Mouse (Mus musculus): ENCODE data around the gene Kcnd3.

Kcnd3 gene

GRCm38 (mm10) chr3:105591766-105592165, 139.6 kb downstream of the Kcnd3 start:
- no peak for DNase-seq

DNA sequence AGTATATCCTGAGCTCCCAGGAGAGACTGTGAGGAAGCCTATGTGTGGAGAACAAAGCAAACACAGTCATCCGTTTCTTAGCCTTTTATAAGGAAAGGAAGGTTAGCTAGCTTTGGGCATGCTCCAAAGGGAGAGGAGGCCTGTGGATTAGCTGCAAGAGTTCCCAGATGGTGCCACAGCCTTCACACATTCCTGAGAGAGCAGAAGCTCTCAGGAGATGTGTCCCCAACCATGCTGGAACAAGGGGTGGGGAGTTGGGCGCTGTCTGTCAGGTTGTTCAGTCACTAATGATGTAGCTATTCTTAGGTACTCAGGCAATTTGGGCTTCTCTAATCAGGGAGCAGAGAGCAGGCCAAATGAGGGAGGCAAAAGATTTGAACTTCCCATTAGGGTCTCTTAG, 140.1 kb downstream of the Kcnd3 start:
- no peak for DNase-seq

DNA sequence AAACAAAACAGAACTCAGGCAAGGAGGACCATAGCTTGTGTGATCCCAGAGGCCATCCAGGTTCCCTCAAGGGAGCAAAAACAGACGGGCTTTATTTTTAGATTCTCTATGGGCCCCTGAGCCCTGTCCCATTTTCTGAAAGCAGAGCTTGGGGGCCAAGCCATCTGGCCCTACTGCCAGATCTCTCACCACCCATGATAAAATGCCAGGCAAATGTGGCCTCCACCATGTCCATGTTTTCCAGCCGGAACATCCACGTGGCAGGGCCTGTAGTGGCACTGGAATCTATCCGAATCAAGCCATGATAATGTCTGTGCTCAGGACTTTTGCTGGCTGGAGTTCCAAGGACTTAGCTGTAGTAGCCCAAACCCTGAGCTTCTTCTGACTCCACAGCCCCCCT, 148.4 kb downstream of the Kcnd3 start:
- DNase-seq = no peak

DNA sequence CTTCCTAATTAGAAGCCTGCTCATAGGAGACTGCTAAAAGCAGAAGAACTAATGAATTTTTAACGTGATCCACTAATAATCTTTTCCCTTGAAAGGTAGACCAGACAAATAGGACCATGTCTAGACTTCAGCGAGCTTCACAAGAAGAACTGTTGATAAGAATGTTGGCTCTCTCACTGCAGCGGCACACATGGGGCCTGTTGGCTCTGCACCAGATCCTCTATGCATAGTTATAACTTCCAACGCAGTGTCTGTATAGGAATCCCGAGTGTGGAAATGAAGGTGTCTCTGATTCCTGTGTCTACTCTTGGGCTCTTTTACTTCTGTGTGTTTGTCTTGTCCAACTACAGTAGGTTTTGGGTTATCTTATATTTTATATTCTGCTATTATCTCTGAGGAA, 150.8 kb downstream of the Kcnd3 start:
- no peak for DNase-seq

DNA sequence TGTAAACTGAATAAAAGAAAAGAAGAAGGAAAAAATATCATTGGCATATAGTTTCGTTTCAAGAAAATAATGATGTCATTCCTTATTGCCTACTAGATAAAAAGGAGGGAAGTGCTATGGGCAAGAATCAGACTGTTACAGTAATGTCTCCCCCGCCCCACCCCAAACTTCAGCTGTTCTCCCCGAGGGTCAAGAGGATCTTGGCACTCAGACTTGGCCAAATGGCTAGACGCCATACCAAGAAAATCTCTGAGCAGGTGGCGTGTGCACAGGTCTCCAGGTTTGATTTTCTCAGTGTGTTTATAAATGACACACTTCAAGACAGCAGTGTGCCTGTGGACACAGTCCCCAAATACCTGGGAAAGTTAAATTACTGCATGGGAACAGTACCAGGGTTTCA, 153.6 kb downstream of the Kcnd3 start:
- no peak for DNase-seq

DNA sequence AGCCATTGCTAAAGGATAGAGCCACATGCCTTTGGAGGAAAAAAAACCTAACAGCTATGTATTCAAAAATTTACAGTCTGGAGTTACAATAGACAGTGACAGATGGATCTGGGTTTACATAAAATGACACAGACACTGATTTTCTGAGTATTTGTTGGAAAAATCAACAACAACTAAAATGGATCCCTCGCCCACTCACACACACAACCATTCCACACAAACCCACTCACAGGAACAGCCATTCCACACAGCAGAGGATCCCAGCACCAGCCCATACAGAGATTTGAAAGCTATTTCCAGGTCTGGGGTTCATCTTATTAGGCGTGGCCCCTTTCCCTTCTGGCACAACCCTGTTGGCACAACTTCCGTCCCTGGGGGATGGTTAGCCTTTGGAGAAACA, 156.7 kb downstream of the Kcnd3 start:
- DNase-seq = no peak

DNA sequence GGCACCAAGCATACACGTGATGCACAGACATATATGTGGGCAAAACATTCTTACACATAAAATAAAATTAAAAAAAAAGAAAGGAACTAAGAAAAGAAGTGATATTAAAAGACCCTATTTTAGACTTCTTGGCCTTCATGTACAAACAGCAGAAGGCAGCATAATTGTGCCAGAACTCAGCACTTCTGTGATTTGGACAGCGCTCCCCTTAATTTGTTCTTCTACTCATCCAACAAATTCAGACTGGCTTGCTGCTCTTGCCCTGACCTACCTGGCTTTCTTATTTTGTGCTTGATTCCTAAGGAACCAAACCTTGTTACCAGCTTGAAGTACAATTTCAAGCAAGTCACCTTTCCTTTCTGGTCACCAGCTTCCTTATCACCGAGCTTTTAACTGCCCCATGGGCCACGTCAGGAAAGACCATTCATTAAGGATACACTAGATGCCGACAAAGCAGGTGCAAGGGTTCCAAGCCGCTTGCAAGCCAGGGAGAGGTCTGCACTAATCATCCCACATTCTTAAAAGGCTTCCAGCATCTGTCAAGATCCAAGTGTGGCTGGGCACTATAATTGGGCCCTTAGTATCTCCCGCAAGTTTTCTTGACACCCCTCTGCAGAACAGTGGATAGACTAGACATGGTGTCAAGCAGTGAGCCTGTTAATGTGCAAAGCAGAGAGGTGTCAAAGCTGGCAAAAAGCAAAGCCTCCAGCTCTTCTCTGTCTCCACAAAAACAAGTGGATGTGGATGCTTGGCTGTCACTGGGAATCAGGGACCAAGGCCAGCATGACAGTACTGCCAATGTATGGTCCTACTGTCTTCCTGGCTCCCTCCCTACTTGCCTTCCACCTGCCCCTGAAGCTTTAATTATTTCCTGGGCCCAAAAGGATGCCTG, 159.6 kb downstream of the Kcnd3 start:
- no peak for DNase-seq

DNA sequence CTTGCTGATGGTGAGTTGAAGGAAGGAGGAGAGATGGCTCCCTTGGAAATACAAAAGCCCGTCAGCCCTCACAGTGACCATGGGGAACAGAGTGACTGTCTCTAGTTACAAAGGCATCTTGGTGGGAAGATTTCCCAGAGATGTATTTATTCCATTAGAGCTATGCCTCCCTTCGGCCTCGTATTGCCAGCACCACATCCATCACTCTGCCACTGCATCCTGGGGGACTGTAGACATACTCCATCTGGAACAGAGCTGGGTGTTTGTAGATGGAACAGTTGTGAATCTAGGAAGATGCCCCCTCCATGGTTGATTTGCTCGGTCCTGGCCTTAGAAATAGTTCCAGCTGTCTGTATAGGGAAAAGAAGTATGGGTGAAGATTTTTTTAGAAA, 160.3 kb downstream of the Kcnd3 start:
- DNase-seq = no peak

GRCm38 (mm10) chr3:105616861-105617743, 165.0 kb downstream of the Kcnd3 start:
- no peak for DNase-seq

GRCm38 (mm10) chr3:105621154-105621553, 169.0 kb downstream of the Kcnd3 start:
- DNase-seq = no peak

DNA sequence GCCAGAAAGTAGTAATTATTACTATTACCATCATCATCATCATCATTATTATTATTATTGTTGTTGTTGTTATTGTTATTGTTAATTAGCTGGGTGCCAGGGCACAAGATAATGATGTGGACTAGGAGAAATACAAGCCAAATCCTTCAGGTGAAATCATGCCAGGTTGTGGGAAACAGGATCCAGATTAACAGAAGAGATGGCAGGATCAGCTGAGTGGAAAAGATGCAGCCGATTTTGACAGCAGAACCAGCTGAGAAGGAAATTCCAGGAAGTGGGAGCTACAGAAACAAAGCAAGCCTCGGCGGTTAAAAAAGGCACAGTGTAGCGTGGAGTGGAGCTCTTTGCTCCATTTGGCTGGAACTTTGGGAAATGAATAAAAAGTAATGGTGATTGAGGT, 171.0 kb downstream of the Kcnd3 start:
- no peak for DNase-seq

GRCm38 (mm10) chr3:105625961-105626360, 173.8 kb downstream of the Kcnd3 start:
- no peak for DNase-seq

DNA sequence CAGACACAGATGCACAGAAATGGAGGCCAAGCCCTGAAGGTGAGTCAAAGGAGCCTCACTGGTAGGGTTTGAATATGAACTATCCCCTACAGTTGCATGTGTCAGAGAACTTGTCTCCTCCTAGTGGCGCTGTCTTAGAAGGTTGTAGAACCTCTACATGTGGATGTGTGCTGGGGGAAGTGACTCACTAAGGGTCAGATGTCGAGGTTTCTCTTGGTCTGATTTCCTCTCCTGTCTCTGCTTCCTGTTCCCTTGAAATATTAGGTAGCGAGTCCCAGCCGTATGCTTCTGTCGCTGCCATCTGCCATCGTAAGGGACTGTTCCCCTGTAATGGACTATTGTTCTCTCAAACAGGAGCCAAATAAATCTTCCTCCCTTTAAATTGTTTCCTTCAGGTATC, 175.1 kb downstream of the Kcnd3 start:
- no peak for DNase-seq

DNA sequence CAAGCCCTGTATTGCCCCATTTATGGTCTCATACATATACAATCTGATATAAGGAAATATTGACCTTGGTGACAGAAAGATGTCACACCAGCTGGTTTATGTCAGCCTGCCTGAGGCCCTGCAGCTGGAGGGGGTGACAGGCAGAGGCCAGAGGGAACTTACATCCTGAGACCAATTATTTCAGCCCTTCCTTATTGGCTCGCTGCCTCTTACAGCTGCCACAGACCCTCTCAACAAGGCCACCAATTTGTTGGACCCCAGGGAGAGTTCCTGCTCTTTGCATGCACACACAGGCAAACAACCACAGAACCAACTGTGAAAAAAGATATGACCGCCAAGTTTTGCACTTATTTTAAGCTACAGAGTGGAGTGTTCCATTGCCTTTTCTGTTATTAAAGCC, 180.2 kb downstream of the Kcnd3 start:
- DNase-seq = no peak

DNA sequence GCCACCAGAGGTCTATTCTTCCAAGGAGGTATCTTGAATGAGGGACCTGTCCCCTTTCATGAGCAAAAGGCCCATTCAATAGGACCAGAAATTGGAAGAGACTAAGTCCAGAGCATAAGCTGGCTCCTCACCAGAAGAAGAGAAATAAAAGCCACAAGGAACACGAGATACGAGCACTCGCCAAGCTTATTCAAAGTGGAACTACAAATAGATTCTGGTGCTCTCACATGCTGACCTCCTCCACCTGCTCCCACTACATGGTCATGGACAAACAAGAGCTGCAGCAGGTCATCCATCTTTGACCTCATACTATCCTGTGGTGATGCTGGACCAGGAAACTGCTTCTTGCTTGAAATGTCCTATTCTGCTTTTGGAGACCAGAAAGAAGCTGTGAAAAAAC, 180.9 kb downstream of the Kcnd3 start:
- no peak for DNase-seq

GRCm38 (mm10) chr3:105642186-105642585, 190.1 kb downstream of the Kcnd3 start:
- DNase-seq = no peak

DNA sequence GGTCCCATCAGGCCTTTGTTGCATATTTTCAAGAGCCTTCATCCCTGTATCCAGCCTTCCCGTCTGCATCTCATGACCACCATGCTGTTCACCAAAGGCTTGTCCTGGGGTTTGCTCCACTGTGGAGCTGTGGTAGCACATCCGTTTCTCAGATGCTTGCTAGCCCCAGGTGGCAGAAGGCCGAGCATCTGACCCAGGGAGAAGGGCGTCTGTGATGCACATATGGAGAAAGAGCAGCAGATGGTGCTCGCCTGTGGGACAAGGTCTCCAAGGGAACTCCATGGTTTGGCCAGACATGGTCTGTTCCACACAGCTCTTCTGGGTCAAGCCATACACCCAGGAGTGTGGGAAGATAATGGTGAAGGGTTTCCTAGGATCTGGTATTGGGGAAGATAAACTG, 191.4 kb downstream of the Kcnd3 start:
- no peak for DNase-seq

GRCm38 (mm10) chr3:105648889-105649567, 196.9 kb downstream of the Kcnd3 start:
- DNase-seq = no peak

- DNase-seq = no peak
Measured at GRCm38 (mm10) chr3:105653544-105654380, 201.6 kb downstream of the Kcnd3 start.

- no peak for DNase-seq
Measured at GRCm38 (mm10) chr3:105655031-105655585, 203.0 kb downstream of the Kcnd3 start.

DNA sequence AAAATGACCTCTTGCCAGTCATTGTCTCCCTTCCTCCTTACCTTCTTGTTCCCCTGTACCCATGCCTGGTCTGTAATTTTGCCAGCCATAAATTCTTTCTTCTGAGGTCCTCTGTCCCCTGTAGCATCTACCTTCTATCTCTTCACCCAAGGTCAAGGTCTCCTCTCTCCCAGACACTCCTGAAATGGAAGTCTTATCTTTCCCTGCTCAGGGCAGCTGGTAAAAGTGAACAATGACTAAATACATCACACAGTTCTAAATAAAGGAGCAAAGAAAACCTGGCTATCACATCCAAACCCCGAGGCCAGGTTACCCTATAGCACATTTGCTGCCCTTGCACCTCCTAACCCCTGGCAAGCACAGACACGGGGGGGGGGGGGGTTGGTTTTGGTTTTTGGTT, 208.4 kb downstream of the Kcnd3 start:
- no peak for DNase-seq

GRCm38 (mm10) chr3:105663043-105663442, 210.9 kb downstream of the Kcnd3 start:
- peak in 1 of 2 experiments; percentile 21 for DNase-seq

Measured in thymus, postnatal 36 days (tissue).